Mouse (Mus musculus) hindlimb bud, embryonic 11.5 days (tissue): ENCODE data around the gene Map3k13.
A peak's percentile ranks its signal among the peaks of the same experiment; 100 is the strongest.
"Not testable (repeated sequence)": the region's sequence is repeated elsewhere in the genome, so short reads cannot be mapped to it uniquely, and the experiment has no call there.

Experiments used
- DNase-seq: peaks from one replicate; pipeline ENCODE4 v3.0.0-alpha.2; 2012; ENCODE audit warnings: low read depth, low spot score; ENCODE audit errors: extremely low spot score

Map3k13 gene

DNA sequence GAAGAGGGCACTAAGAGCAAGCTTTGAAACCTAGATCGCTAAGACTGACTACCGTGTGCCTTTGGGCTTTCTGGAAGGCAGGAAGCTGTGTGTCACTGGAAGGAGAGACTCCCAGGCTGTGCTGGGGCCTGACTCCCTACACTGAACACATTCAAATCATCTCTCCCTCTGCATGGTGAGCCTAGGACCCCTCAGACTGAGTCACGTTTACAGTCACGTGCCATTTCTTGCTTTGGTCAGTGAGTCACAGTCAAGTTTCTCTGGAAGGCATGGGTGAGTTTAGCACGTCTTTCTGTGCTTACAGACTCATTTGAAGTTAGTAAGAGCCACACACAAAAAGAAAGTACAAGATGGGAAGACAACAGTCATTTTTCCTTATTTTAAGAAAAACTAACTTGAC lies 107.1 kb downstream of the Map3k13 start:
- no peak for DNase-seq

DNA sequence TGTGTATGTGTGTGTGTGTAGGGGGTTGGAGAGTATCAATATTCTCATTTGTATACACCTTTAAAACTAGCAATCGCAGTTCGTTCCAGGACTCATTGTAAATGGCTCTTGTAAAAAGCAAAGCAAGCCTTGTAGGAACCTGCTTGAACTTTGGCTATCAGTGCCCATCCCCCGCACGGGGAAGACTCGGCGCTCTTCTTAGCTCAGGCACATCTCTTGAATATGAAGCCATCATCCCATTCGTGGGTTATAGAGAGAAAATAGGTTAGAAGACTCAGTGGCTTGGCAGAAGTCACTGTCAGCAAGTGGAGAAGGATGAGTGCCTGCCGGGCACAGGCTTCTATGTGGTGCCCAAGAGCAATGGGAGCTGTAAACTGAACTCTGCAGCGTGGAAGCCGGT lies 110.5 kb downstream of the Map3k13 start:
- no peak for DNase-seq

DNA sequence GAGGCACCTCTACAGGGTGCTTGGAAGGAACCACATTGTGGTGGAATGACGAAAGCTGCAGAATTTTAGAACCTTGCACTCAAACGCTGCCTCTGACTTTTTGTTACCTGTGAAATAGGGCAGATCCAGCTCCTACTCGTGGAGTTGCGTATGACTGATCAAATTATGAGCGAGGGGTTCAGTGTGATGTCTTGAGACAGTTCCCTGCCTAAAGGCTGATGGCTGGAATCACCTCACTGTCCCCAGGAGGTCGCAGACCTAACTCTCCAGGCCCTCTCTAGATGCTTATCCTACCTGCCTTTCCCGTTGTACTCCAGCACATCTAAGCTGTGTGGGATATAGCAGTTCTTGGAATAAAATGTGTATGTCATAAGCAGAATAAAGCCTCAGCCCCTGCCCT lies 111.8 kb downstream of the Map3k13 start:
- DNase-seq = no peak

DNA sequence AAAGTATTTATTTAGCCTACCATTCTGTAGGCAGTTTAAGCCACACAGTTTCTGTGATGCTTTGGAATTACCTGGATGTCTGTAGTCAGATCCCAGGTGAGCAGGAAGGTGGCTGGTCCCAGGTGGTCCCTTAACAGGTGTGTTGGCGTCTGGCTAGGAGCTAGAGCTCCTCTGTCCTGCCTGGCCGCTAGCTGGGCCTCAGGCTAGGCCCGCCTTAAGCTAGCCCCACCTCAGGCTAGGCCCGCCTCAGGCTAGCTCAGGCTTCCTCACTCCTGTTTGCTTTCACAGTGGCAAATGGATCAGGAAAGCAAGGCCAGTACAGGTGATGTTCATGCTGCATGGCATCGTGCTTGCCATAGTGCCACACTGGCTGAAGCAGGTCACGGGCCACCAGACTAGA lies 112.8 kb downstream of the Map3k13 start:
- DNase-seq = no peak

DNA sequence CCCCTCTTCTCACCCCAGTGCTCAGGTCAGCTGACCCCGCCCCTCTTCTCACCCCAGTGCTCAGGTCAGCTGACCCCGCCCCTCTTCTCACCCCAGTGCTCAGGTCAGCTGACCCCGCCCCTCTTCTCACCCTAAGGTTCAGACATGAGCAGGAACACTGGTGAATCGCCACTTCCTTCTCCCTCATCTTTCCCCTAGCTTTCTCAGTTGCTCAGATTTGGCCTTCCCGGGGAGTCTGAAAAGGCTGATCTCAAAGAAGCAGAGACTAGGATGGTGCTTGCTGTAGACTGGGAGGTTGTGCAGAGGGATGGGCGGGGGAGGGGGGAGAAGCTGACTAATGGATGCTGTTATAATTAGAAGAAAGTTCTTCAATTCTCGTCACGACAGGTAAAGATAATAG lies 114.8 kb downstream of the Map3k13 start:
- DNase-seq = not testable (repeated sequence)

DNA sequence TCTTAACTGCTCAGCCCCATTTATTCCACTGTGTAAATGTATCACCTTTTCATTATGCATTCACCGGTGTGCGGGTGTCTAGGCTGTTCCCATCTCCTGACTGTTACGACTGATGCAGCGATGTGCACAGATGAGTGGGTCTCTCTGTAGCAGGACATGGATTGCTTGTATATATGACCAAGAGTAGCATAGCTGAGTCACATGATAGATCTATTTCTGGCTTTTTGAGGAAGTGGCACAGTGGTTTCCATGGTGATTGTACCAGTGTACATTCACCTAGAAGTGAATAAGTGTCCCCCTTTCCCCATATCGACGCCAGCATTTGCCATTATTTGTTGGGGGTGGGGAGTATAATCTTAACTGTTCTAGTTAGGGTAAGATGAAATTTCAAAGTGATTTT lies 119.2 kb downstream of the Map3k13 start:
- no peak for DNase-seq

DNA sequence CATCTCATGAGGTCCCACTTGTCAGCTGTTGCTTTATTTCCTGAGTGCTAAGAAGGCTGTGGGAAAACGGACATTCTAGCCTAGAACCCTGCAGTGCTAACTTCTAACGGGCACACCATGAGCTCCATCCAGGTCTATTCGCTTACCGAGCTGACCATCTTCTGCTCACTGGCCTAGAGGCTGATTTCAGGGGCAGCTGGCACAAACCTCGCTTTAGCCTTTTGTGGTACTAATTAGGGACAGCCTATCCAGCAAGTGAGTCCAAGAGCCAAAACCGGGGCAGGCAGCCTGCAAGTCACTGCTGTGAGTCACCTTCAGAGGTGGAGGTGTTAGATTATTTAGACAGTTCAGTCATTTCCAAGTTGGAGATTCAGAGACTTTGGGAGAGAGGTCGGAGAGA lies 122.5 kb downstream of the Map3k13 start:
- no peak for DNase-seq

DNA sequence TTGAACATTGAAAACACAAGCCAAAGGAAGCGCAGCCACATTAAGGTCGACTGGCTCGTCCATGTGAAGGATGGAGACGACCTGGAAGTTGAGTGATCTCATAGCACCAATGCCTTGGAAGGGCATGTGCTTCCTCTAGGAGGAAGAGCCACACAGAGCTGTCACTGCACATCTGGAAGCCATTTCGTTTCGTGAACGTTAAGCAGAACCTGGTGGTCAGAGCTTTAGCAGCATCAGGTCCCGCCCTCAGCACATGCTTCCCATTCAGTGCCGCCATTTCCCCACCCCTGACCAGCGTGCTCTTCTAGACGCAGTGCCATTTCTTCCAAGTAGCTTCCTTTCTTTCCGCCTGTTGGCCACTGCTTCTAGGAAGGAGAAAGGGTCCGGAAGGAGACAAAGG lies 134.3 kb downstream of the Map3k13 start:
- DNase-seq = no peak

DNA sequence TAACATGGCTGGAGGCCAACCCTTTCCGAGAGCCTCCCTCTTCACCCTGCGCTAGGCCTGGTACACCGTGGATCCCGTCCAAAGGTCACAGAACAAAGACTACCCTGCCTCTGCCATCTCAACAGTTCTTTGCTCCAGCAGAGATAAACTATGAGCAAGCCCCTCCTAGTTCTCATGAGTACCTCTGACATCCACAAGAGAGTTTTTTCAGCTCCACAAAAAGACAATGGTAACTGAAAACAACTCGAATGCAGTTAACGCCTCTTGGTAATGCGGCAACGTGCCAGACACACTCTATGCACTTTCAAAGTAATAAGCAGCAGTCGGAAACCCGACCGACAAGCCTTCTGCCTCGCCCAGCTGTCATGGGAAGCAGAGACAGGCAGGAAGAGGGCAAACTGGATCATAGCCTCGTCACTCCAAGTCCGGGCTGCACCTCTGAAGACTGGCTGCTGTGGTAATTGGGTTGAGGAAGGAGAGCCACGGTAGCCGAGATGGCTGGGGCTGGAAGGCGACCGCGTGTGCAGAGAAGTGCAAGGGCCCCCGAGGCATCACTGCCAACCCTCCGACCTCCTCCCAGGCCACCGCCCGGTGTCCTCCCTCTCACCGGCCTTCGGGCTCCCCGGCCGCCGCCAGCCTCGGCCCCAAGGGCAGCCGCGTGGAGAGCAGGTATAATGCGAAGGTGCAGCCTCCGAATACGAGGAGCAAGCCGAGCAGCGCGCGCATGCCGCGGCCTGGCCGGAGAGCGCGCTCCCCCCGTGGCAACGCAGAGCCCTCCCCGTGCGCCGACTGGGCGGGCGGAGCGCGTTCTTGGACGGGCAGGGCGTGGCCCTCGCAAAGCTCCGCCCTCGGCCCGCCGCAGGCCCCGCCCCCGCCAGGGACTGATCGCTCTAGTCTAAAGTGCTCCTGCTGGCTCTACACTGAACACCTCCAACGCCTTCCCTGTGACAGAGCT lies 152.9 kb downstream of the Map3k13 start, which contains the start of gene Tmem41a:
Tmem41a (minus strand) TSS at position 792 of the 955 bp plus-strand sequence.
- DNase-seq = peak; percentile 22

DNA sequence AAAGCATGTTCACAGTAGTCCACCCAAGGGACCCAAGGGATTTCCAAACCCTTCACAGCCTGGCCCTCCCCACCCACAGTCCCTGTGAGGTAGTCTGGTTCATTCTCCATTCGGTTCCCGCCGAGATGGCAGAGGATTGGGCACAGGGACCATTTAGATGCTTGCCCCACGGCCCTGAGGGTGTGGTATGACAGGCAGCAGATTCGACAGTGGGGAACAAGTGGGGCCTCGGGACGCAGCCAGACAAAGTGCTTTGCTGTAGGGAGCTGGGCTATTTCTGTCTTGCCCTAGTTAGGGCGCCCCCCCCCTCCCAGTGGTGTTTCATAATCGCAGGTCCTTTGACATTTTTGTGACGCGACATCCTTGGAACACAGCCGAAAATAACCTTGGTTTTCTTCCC lies 161.4 kb downstream of the Map3k13 start:
- DNase-seq = no peak

DNA sequence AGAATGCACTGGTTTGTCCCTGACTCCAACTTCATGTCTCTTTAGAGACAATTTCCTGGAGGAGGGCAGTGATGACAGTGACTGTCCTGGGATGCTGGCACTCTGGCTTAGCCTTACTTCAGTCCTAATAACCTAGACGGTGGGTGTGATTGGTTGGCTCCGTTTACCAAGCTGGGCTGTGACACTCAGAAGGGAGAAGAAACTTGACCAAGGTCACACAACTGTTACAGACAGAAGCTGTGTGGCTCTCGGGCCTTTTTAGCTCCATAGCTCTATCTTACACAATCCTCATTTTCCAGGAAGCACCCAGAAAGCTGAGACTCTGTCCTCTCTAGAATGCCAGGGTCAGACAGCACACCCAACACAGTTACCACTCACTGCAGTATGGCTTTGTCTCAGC lies 171.4 kb downstream of the Map3k13 start:
- no peak for DNase-seq

DNA sequence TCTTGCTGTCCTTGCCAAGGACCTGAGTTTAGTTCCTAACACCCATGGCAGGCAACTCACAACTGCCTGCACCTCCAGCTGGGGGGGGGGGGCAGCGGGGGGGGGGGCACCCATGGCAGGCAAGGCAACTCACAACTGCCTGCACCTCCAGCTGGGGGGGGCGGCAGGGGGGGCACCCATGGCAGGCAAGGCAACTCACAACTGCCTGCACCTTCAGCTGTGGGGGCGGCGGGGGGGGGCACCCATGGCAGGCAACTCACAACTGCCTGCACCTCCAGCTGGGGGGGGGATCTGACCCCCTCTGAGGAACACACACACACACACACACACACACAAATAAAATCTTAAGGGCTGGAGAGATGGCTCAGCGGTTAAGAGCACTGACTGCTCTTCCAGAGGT lies 175.7 kb downstream of the Map3k13 start:
- DNase-seq = no peak

DNA sequence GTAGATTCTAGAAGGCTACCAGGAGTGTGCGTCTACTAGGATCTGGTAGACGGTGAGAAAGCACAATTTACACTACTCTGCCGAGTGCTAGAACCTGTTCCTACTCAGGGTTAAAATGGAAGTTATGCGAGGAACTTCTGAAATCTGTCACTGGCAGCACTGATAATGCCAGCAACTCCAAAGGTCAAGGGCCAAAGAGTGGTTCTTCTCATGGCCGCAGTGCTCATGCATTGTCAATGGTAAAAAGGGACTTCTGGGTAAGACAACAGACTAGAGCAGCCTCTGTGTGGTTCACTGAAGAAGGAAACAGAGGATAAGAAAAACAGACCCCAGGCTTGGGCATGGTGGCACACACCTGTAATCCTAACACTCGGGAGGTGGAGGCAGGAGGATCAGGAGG lies 176.4 kb downstream of the Map3k13 start:
- no peak for DNase-seq

DNA sequence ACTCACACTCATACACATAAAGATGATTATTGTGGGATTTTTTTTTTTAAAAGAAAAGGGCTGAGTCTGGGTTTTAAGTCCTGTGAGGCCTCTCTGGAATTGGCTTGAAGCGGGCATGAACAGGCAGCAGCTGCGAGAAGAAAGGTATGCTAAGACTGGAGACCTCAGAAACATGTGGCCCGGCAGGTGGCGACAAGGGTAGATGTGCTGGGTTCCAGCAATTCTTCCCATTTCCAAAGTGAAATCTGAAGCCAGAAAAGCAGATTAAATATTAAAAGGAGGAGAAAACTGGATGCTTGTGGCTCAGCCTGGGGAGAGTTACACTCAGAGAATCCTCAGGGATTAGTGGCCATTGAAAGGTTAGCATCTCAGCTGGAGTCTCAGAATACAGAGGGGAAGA lies 177.3 kb downstream of the Map3k13 start:
- DNase-seq = no peak

DNA sequence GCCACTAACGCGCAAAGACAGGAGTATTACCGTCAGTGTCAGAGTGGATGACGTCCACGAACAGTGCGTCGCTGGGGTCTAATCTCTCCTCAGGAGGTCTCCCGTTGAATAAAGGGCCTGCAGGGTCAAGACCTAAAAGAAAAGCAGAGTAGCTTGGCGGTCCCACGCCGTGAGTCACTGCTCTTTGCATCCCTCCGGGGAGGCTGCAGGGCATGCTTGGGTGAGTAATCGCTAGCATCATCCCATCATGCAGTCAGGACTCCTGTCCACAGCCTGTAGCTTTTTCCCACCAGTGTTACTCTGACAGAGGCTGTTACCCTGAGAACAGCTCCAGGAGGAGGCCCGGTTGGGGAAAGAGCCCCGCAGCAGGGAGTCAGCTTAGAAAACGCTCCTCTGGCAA lies 182.1 kb downstream of the Map3k13 start:
- DNase-seq = no peak

DNA sequence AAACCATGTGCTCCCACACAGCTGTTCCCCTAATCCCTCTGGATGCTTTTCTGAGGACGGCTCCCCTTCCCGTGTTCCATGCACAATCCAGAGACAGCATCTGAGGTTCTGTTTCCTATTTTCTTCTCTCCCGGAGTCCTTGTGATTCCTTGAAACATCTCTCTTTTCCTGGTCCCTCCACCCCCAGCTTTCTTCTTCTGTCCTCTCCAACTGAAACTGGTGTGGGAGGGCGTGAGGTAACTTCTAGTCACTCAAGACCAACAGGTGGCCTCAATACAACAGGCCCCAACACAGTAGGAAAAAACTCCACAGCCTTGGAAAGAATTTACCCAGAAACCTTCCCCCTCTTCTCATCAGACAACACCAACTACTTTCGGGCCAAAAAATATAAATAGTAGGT lies 183.2 kb downstream of the Map3k13 start:
- no peak for DNase-seq
